Mouse (Mus musculus) kidney, adult 18-20 months (tissue): Measurements from ENCODE around the gene Med15.

Experiments used
- DNase-seq: peaks from one replicate; pipeline ENCODE4 v3.0.0; 2021

Gene Med15

GRCm38 (mm10) chr16:17647566-17648340 lies 84.9 kb downstream of the Med15 start:
- no peak for DNase-seq

GRCm38 (mm10) chr16:17647156-17647555 lies 85.5 kb downstream of the Med15 start:
- no peak for DNase-seq

- peak; percentile 86 for DNase-seq
Measured at GRCm38 (mm10) chr16:17646310-17647114, 86.2 kb downstream of the Med15 start, which contains the start of gene Ccdc74a. Gene Ccdc74a, plus strand, starts transcription at chr16:17646470.

- no peak for DNase-seq
Measured at GRCm38 (mm10) chr16:17643437-17643990, 89.2 kb downstream of the Med15 start.

GRCm38 (mm10) chr16:17642311-17642710 lies 90.4 kb downstream of the Med15 start:
- no peak for DNase-seq

GRCm38 (mm10) chr16:17641301-17641700 lies 91.4 kb downstream of the Med15 start:
- peak; percentile 30 for DNase-seq

- DNase-seq: no peak
Measured at GRCm38 (mm10) chr16:17640706-17641105, 92.0 kb downstream of the Med15 start.

- DNase-seq: no peak
Measured at GRCm38 (mm10) chr16:17639951-17640350, 92.7 kb downstream of the Med15 start.

- DNase-seq: no peak
Measured at GRCm38 (mm10) chr16:17639081-17639480, 93.6 kb downstream of the Med15 start.

GRCm38 (mm10) chr16:17638036-17638628 lies 94.6 kb downstream of the Med15 start:
- DNase-seq: no peak

- DNase-seq: no peak
Measured at GRCm38 (mm10) chr16:17637610-17638009, 95.1 kb downstream of the Med15 start.

GRCm38 (mm10) chr16:17636904-17637303 lies 95.8 kb downstream of the Med15 start:
- DNase-seq: no peak

GRCm38 (mm10) chr16:17633481-17634181 lies 99.1 kb downstream of the Med15 start:
- DNase-seq: no peak

- DNase-seq: no peak
Measured at GRCm38 (mm10) chr16:17632580-17632979, 100.1 kb downstream of the Med15 start.

GRCm38 (mm10) chr16:17626269-17626555 lies 106.5 kb downstream of the Med15 start:
- no peak for DNase-seq

GRCm38 (mm10) chr16:17625488-17626268 lies 107.0 kb downstream of the Med15 start:
- no peak for DNase-seq

- DNase-seq: no peak
Measured at GRCm38 (mm10) chr16:17621936-17622335, 110.8 kb downstream of the Med15 start.

GRCm38 (mm10) chr16:17619198-17620105 lies 113.2 kb downstream of the Med15 start, which contains the start of gene Smpd4:
Gene Smpd4, plus strand, starts transcription at chr16:17619354.
- DNase-seq: peak; percentile 97

GRCm38 (mm10) chr16:17617922-17618565 lies 114.6 kb downstream of the Med15 start:
- DNase-seq: peak; percentile 58

GRCm38 (mm10) chr16:17616212-17616611 lies 116.5 kb downstream of the Med15 start:
- DNase-seq: no peak
